Mouse (Mus musculus): ENCODE measurements around the gene Wdr24. TPM values are rescaled to one million over a fixed set of nuclear protein-coding genes. Genes with fewer than 3 reads are reported as not detected.
A peak's percentile ranks its signal among the peaks of the same experiment; 100 is the strongest.

The Wdr24 gene
- polyA plus RNA-seq, 1 experiment from 2014 or later, result 35.3 TPM

- H3K27me3 ChIP-seq (ENCODE audit: insufficient read depth, low read length), result no peaks in the 10 kb centered on the region
- peaks cover 49% of the 10 kb centered on the region for H3K36me3 ChIP-seq (ENCODE audit: insufficient read depth, low read length)
- no peaks in the 10 kb centered on the region for H3K9me3 ChIP-seq (ENCODE audit: low read length)
- no peak for ATAC-seq (ENCODE audit: low FRiP score, low TSS enrichment)
- no peak overlapping the region for H3K27ac ChIP-seq (ENCODE audit: low read length)
- peaks cover 21% of the 10 kb centered on the region for H3K4me1 ChIP-seq (ENCODE audit: insufficient read depth, low read length)
- no peak overlapping the region for H3K4me2 ChIP-seq (replicated peaks; ENCODE audit: low read depth, low read length)
- 72% methylated on average over 3 of the region's 3 CpGs for WGBS
- no peak overlapping the region for H3K4me3 ChIP-seq (ENCODE audit: low read length)
- H3K9ac ChIP-seq (replicated peaks; ENCODE audit: low read length), result no peak overlapping the region
Measured at GRCm38 (mm10) chr17:25842509-25842908, 19.1 kb downstream of the Wdr24 start.

GRCm38 (mm10) chr17:25843122-25843521 is 19.7 kb downstream of the Wdr24 start:
- Histone ChIP-seq H3K36me3 (ENCODE audit: insufficient read depth, low read length) (peaks cover 49% of the 10 kb centered on the region), H3K4me1 (ENCODE audit: insufficient read depth, low read length) (peaks cover 16% of the 10 kb centered on the region), H3K9me3 (ENCODE audit: low read length) (no peaks in the 10 kb centered on the region), H3K9ac (replicated peaks; ENCODE audit: low read length) (peak overlapping the region; percentile 77), H3K27ac (ENCODE audit: low read length) (no peak overlapping the region), H3K4me2 (replicated peaks; ENCODE audit: low read depth, low read length) (peak overlapping the region; percentile 81), H3K27me3 (ENCODE audit: insufficient read depth, low read length) (no peaks in the 10 kb centered on the region), H3K4me3 (ENCODE audit: low read length) (peak overlapping the region; percentile 75)
- WGBS, result 92% methylated on average over 4 of the region's 4 CpGs
- no peak for ATAC-seq (ENCODE audit: low FRiP score, low TSS enrichment)

- H3K27me3 ChIP-seq (ENCODE audit: insufficient read depth, low read length), result no peaks in the 10 kb centered on the region
- ATAC-seq (ENCODE audit: low FRiP score, low TSS enrichment), result peak; percentile 33; the same call in 1 of the 2 replicates
- H3K4me1 ChIP-seq (ENCODE audit: insufficient read depth, low read length), result peaks cover 16% of the 10 kb centered on the region
- H3K9ac ChIP-seq (replicated peaks; ENCODE audit: low read length), result peak overlapping the region; percentile 77
- peak overlapping the region; percentile 81 for H3K4me2 ChIP-seq (replicated peaks; ENCODE audit: low read depth, low read length)
- H3K36me3 ChIP-seq (ENCODE audit: insufficient read depth, low read length), result peaks cover 51% of the 10 kb centered on the region
- no peaks in the 10 kb centered on the region for H3K9me3 ChIP-seq (ENCODE audit: low read length)
- under 1% methylated on average over 38 of the region's 38 CpGs for WGBS
- peak overlapping the region; percentile 75 for H3K4me3 ChIP-seq (ENCODE audit: low read length)
- H3K27ac ChIP-seq (ENCODE audit: low read length), result peak overlapping the region; percentile 85
Measured at GRCm38 (mm10) chr17:25843636-25844395, 20.4 kb downstream of the Wdr24 start.

GRCm38 (mm10) chr17:25844396-25844901 is 21.0 kb downstream of the Wdr24 start, which contains the start of gene Rhot2:
Gene Rhot2, minus strand, starts transcription at chr17:25844851.
- 0% methylated on average over 21 of the region's 21 CpGs for whole genome bisulfite sequencing
- peak; percentile 94 for ATAC-seq (ENCODE audit: low FRiP score, low TSS enrichment)
- H3K4me1 ChIP-seq (ENCODE audit: insufficient read depth, low read length), result peaks cover 16% of the 10 kb centered on the region
- H3K9ac ChIP-seq (replicated peaks; ENCODE audit: low read length), result peak within 1 kb of the TSS; percentile 77
- H3K27ac ChIP-seq (ENCODE audit: low read length), result peak within 1 kb of the TSS; percentile 85
- no peaks in the 10 kb centered on the region for H3K9me3 ChIP-seq (ENCODE audit: low read length)
- peaks cover 51% of the 10 kb centered on the region for H3K36me3 ChIP-seq (ENCODE audit: insufficient read depth, low read length)
- peak within 1 kb of the TSS; percentile 81 for H3K4me2 ChIP-seq (replicated peaks; ENCODE audit: low read depth, low read length)
- H3K4me3 ChIP-seq (ENCODE audit: low read length), result peak within 1 kb of the TSS; percentile 75
- H3K27me3 ChIP-seq (ENCODE audit: insufficient read depth, low read length), result no peaks in the 10 kb centered on the region

GRCm38 (mm10) chr17:25860229-25860628 is 36.8 kb downstream of the Wdr24 start:
- WGBS, result 84% methylated on average over 6 of the region's 6 CpGs
- Histone ChIP-seq H3K27me3 (ENCODE audit: insufficient read depth, low read length) (no peaks in the 10 kb centered on the region), H3K4me2 (replicated peaks; ENCODE audit: low read depth, low read length) (peak overlapping the region; percentile 95), H3K9ac (replicated peaks; ENCODE audit: low read length) (peak overlapping the region; percentile 93), H3K27ac (ENCODE audit: low read length) (no peak overlapping the region), H3K36me3 (ENCODE audit: insufficient read depth, low read length) (peaks cover 8% of the 10 kb centered on the region), H3K4me1 (ENCODE audit: insufficient read depth, low read length) (peaks cover 17% of the 10 kb centered on the region), H3K4me3 (ENCODE audit: low read length) (peak overlapping the region; percentile 65), H3K9me3 (ENCODE audit: low read length) (no peaks in the 10 kb centered on the region)
- ATAC-seq (ENCODE audit: low FRiP score, low TSS enrichment), result no peak

GRCm38 (mm10) chr17:25860832-25861703 is 37.6 kb downstream of the Wdr24 start, which contains the start of gene Wdr90:
Gene Wdr90, minus strand, starts transcription at chr17:25861501.
- H3K4me1 ChIP-seq (ENCODE audit: insufficient read depth, low read length), result peaks cover 17% of the 10 kb centered on the region
- peak within 1 kb of the TSS; percentile 89 for H3K27ac ChIP-seq (ENCODE audit: low read length)
- peak; percentile 93 for ATAC-seq (ENCODE audit: low FRiP score, low TSS enrichment)
- WGBS, result 3% methylated on average over 65 of the region's 65 CpGs
- peak within 1 kb of the TSS; percentile 65 for H3K4me3 ChIP-seq (ENCODE audit: low read length)
- no peaks in the 10 kb centered on the region for H3K27me3 ChIP-seq (ENCODE audit: insufficient read depth, low read length)
- no peaks in the 10 kb centered on the region for H3K9me3 ChIP-seq (ENCODE audit: low read length)
- H3K36me3 ChIP-seq (ENCODE audit: insufficient read depth, low read length), result peaks cover 9% of the 10 kb centered on the region
- peak within 1 kb of the TSS; percentile 95 for H3K4me2 ChIP-seq (replicated peaks; ENCODE audit: low read depth, low read length)
- peak within 1 kb of the TSS; percentile 93 for H3K9ac ChIP-seq (replicated peaks; ENCODE audit: low read length)

- peak; percentile 29 for ATAC-seq (ENCODE audit: low FRiP score, low TSS enrichment)
- peaks cover 14% of the 10 kb centered on the region for H3K36me3 ChIP-seq (ENCODE audit: insufficient read depth, low read length)
Measured at GRCm38 (mm10) chr17:25861704-25862612, 38.5 kb downstream of the Wdr24 start.

GRCm38 (mm10) chr17:25863681-25864080 is 40.3 kb downstream of the Wdr24 start:
- ATAC-seq (ENCODE audit: low FRiP score, low TSS enrichment), result no peak
- 89% methylated on average over 6 of the region's 6 CpGs for WGBS
- no peak overlapping the region for H3K9ac ChIP-seq (replicated peaks; ENCODE audit: low read length)

More at GRCm38 (mm10) chr17:25861704-25862612, 38.5 kb downstream of the Wdr24 start:
- Histone ChIP-seq H3K4me3 (ENCODE audit: low read length) (peak overlapping the region; percentile 65), H3K9ac (replicated peaks; ENCODE audit: low read length) (peak overlapping the region; percentile 93), H3K4me1 (ENCODE audit: insufficient read depth, low read length) (peaks cover 17% of the 10 kb centered on the region), H3K27ac (ENCODE audit: low read length) (peak overlapping the region; percentile 89), H3K9me3 (ENCODE audit: low read length) (no peaks in the 10 kb centered on the region), H3K4me2 (replicated peaks; ENCODE audit: low read depth, low read length) (peak overlapping the region; percentile 95), H3K27me3 (ENCODE audit: insufficient read depth, low read length) (no peaks in the 10 kb centered on the region)
- 13% methylated on average over 6 of the region's 6 CpGs for WGBS

GRCm38 (mm10) chr17:25864311-25864710 is 40.9 kb downstream of the Wdr24 start:
- Histone ChIP-seq H3K4me3 (ENCODE audit: low read length) (no peak overlapping the region), H3K36me3 (ENCODE audit: insufficient read depth, low read length) (peaks cover 14% of the 10 kb centered on the region), H3K4me2 (replicated peaks; ENCODE audit: low read depth, low read length) (no peak overlapping the region), H3K4me1 (ENCODE audit: insufficient read depth, low read length) (peaks cover 31% of the 10 kb centered on the region), H3K9ac (replicated peaks; ENCODE audit: low read length) (no peak overlapping the region), H3K9me3 (ENCODE audit: low read length) (no peaks in the 10 kb centered on the region), H3K27me3 (ENCODE audit: insufficient read depth, low read length) (no peaks in the 10 kb centered on the region), H3K27ac (ENCODE audit: low read length) (no peak overlapping the region)
- ATAC-seq (ENCODE audit: low FRiP score, low TSS enrichment), result no peak
- 87% methylated on average over 14 of the region's 14 CpGs for WGBS

More at GRCm38 (mm10) chr17:25863681-25864080, 40.3 kb downstream of the Wdr24 start:
- no peak overlapping the region for H3K4me3 ChIP-seq (ENCODE audit: low read length)
- H3K4me2 ChIP-seq (replicated peaks; ENCODE audit: low read depth, low read length), result no peak overlapping the region
- H3K9me3 ChIP-seq (ENCODE audit: low read length), result no peaks in the 10 kb centered on the region
- peaks cover 27% of the 10 kb centered on the region for H3K4me1 ChIP-seq (ENCODE audit: insufficient read depth, low read length)
- no peak overlapping the region for H3K27ac ChIP-seq (ENCODE audit: low read length)
- H3K36me3 ChIP-seq (ENCODE audit: insufficient read depth, low read length), result peaks cover 14% of the 10 kb centered on the region
- H3K27me3 ChIP-seq (ENCODE audit: insufficient read depth, low read length), result no peaks in the 10 kb centered on the region
